Mouse (Mus musculus) adrenal gland, adult (tissue): ENCODE results near the gene Rnf32.
A peak's percentile ranks its signal among the peaks of the same experiment; 100 is the strongest.

Source experiments
- DNase-seq, 2 experiments: peaks; one replicate each; pipeline ENCODE4 v3.0.0; 2022 to 2023; ENCODE audit warnings: low spot score in 1 of 2; ENCODE audit not compliant: inconsistent age in 2 of 2

The Rnf32 gene

DNA sequence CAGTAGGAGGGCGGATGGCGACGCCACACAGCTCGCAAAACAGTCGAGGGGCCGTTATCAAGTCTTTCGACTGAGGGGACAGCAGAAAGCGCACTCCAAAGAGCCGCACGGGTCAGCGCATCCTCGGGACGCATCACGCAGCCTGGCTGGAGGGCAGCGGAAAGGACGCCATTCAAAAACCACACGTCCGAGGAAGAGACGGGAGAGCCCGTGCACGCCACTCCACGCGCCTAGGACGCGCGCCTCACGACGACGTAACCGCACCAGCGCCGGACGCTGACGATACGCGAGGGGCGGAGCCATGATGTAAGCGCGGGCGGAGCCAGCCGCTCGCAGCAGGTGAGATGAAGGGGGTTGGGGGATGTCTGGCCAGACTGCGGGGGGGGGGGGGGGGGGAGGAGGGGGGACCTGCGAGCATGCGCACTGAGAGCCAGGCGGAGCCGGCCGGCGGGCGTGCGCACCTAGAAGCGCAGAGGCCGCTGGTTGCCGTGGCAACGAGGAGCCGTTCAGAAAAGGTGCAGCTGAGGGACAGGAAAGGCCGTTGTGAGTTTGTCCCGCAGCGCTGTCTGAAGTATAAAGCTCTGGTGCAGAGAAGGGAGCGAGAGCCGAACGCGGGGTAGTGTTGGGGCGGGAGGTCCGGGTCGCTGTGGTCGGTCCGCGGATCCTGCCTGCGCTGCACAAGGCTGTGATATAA, at the start of gene Rnf32:
Gene Rnf32 (plus strand): TSS at position 423 of the 694 bp plus-strand sequence.
- DNase-seq, result peak; percentile 93 to 94

DNA sequence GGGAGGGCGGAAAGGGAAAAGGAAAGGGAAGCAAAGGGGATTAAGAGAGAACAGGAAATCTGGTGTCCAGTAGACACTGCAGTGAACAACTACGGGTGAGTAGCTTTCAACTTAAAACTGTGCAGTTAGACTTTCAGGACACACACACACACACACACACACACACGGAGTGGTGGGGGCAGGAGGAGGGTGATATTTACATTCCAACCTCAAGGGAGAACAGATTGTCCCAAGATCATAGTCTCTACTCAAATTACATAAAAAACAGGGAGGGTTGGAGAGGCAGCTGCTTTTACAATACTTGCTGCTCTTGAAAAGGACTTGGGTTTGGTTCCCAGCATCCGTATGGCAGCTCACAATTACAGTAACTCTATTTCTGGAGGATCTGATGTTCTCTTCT, 45.6 kb upstream of the Rnf32 start:
- DNase-seq, result no peak

- DNase-seq, result no peak
These were observed 35.9 kb upstream of the Rnf32 start for GRCm38 (mm10) chr5:29159849-29160248.

- DNase-seq, result no peak
These were observed 28.8 kb upstream of the Rnf32 start for GRCm38 (mm10) chr5:29166947-29167346.

GRCm38 (mm10) chr5:29170193-29170592, 25.6 kb upstream of the Rnf32 start:
- no peak for DNase-seq

DNA sequence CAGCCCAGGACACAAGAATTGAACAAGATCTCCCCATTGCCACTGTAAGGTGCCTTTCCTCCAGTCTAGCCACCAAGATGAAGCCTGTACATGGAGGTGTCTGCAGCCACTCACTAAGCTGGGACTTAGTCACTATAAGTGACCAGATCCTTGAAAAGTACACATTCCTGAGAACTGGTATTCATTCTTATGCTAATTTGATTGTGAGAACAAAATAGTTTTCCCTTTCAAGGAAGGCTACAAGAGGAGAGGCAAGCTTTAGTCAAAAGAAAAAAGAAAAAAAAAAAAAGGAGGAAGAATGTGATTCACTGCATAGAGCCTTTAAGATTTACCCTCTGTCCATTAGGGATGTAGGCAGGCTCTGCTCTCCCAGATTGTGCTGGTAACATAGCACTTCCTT, 24.6 kb upstream of the Rnf32 start:
- DNase-seq, result no peak

DNA sequence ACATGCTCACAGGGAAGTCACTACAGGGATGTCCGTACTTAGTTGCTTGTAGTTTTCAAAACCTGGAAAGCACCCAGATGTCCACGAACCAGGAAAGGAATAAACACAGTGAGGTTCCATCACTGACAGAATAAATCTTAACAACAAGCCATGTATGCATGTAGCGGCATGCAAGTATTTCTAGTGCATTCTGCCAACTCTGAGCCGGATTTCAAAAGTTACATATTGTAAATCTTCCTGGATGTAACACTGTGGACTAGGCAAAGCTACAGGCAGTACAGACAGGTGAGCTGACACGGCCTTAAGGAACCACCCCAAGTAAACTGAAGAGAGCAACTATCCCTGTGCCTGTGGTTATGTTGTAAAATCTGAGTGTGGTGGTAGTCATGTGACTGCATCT, 9.0 kb upstream of the Rnf32 start:
- no peak for DNase-seq

DNA sequence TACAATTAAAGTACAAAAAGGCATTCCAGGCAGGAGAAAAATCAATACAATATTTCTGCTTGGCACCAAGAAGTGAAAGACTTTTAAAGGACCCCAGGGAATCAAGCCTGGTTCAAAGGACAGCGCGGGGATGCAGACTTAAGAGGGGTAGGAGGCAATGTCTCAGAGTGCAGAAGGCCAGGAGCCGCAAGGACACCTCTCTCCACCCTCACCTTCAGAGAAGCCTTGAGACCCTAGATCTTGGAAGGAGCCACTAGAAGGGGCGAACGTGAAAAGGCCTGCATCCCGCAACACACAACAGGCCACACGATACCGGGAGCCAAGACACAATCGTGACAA, 592 bp upstream of the Rnf32 start:
- no peak for DNase-seq

- no peak for DNase-seq
These were observed 469 bp downstream of the Rnf32 start for GRCm38 (mm10) chr5:29196264-29196658.

- DNase-seq, result no peak
These were observed 1.4 kb downstream of the Rnf32 start for GRCm38 (mm10) chr5:29197187-29197586.

DNA sequence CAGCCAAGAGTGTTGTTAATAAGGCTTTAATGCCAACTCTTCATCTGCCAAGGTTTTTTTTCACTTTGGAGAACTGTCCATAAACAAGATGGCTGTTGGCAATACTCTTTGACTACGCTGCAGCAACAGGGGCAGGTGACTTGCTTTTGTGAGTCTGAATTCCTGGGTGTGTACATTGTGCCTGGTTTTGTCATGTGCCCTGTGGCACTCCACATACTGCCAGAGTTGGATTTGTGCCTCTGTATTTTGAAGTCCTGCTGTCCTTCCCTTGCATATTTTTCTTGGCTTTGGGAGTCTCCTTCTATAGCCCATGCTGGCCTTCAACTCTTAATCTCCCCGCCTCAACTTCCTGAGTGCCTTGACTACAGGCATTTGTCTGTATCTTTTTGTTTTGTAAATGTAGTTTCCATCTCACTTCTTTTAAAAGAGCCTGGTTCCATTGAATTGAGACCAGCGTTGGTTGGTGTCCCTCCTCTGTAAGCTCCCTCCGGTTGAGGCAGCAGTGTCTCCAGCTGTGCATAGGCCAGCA, 3.2 kb downstream of the Rnf32 start:
- no peak for DNase-seq

GRCm38 (mm10) chr5:29199868-29200267, 4.1 kb downstream of the Rnf32 start:
- no peak for DNase-seq

GRCm38 (mm10) chr5:29205690-29206089, 9.9 kb downstream of the Rnf32 start:
- DNase-seq, result no peak

- no peak for DNase-seq
These were observed 16.3 kb downstream of the Rnf32 start for GRCm38 (mm10) chr5:29211980-29212555.

- no peak for DNase-seq
These were observed 22.2 kb downstream of the Rnf32 start for GRCm38 (mm10) chr5:29217997-29218396.

- DNase-seq, result no peak
These were observed 28.3 kb downstream of the Rnf32 start for GRCm38 (mm10) chr5:29224089-29224488.

GRCm38 (mm10) chr5:29230481-29230880, 34.7 kb downstream of the Rnf32 start:
- no peak for DNase-seq

GRCm38 (mm10) chr5:29238379-29238778, 42.6 kb downstream of the Rnf32 start:
- no peak for DNase-seq

- DNase-seq, result no peak
These were observed 49.0 kb downstream of the Rnf32 start for GRCm38 (mm10) chr5:29244769-29245168.

- DNase-seq, result no peak
These were observed 55.2 kb downstream of the Rnf32 start for GRCm38 (mm10) chr5:29250795-29251495.

GRCm38 (mm10) chr5:29251496-29251873, 55.7 kb downstream of the Rnf32 start:
- no peak for DNase-seq

DNA sequence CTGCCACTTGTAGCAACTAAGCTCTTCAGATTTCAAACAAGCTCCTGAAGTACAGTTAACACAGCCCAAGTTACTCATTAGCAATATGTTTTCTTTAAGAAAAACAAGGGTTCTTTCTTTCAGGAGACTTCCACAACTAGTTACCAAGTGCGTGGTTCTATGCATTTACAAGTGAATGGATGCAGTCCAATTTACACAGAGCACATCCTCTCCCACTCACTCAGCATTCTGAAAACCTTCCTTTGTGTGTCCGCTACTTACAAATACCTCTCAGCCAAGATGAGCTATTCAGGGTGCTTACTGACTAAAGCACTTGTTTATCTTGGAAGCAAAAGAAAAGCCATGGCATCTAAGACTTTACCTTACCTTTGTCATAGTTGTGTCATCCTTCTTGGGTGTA, 58.1 kb downstream of the Rnf32 start:
- DNase-seq, result no peak
